Mouse (Mus musculus): ENCODE results near the gene Ssh2.

- TF ChIP-seq CTCF (IDR thresholded peaks at IDR 0.05; ENCODE audit: insufficient read depth, low read depth, low read length) (0 out of 2 replicates have a peak, but pooled peaks have one; percentile 6), POLR2A (IDR thresholded peaks at IDR 0.05; ENCODE audit: insufficient read depth, low read depth, low read length) (no peak)
Measured at GRCm38 (mm10) chr11:77507426-77507825, 291.3 kb downstream of the Ssh2 start.
